Mouse (Mus musculus): ENCODE data around the gene Atxn7l1.

Atxn7l1 gene

DNA sequence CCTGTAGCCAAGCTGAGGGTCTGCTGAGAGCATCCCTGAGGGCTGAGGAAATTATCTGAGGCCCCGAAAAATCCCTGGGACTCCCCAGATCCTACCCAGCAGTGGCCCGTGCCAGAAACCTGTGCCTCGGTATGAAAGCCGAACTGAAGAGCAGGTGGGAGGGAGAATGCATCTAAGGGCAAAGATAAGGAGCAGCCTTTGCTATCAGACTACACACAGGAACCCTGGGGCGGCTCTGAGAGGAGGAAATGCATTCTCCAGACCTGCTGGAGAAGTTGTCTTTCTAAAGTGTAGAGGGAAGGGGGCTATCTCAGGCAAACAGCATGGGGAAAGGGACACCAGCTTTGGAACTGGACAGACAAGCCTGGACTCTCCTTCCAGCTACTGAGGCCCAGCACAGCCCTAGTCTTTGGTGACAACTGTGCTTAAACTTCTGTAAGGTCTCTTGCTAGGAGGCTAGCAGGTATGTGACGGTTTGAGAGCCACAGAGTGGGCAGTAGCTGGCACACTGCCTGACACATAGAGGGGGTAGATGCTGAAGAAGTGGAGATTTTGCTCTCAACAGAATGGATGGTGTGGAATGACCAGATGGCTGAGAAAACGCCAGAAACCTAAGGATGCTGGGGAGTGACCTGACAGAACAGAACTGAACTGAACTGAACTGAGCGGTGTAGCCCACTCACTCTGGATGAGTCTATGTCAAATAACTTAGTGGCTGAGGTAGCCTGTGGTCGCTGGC is 170.5 kb downstream of the Atxn7l1 start:
- DNase-seq (ENCODE audit: extremely low spot score, low spot score), result no peak

GRCm38 (mm10) chr12:33322547-33322946 is 175.1 kb downstream of the Atxn7l1 start:
- DNase-seq (ENCODE audit: extremely low spot score, low spot score), result no peak

DNA sequence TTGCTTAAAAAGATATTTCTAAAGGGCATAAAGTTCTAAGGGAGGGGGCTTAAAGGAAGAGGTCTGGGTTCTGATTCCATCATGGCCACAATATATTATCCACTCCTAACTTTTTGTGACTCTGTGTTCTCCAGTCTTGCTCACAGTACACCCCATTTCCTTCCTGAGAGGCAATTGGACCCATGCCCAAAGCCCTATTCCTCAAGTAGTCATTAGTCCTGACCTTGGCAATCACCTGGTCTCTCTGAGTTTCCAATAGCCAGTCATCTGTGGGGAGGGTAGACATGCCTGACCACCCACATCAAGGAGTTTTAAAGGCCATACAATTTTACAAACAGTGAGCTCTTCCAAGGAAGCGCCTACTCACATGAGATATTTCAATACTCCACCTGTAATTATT is 176.3 kb downstream of the Atxn7l1 start:
- DNase-seq (ENCODE audit: extremely low spot score, low spot score), result no peak

GRCm38 (mm10) chr12:33325424-33325823 is 177.9 kb downstream of the Atxn7l1 start:
- no peak for DNase-seq (ENCODE audit: extremely low spot score, low spot score)

- DNase-seq (ENCODE audit: extremely low spot score, low spot score), result no peak
Measured at GRCm38 (mm10) chr12:33332046-33332445, 184.6 kb downstream of the Atxn7l1 start.

DNA sequence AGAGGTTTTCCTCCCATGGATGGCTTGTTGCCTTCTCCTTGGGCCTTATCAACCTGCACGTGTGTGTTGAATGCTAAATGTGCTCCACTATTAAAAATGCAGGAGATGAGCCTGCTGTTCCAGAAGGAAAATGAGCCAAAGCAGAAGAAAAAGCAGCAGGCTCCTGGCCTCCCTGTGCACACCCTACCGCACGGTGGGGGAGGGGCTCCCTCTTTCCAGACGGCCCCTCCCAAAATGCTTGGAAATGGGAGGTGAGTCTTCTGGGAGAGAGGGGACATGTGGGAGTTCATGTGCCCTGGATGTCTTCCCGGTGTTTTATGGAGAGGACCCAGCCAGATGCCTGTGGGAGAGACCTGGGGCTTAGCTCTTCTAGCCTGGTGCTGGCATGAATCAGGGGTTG is 185.3 kb downstream of the Atxn7l1 start:
- no peak for DNase-seq (ENCODE audit: extremely low spot score, low spot score)

DNA sequence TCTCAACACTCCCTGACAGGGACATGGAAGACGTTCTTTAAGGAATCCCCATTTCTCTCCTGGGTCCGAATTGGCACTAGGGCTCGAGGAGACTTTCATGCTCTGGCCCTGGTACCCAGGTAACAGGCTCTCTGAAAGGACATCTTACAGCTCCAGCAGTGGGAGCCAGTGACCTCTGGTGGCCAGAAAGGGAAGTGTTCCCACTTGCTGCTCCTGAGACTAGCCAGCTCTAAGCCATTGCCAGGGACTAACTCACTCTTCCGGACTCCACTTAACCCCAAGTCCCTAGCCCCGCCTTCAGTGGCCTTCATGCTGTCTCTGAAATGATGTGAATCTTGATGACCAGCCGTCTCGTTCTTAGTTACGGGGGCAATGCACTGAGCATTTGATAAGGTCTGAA is 186.4 kb downstream of the Atxn7l1 start:
- peak; percentile 86 for DNase-seq (ENCODE audit: extremely low spot score, low spot score)

GRCm38 (mm10) chr12:33334511-33334910 is 187.0 kb downstream of the Atxn7l1 start:
- no peak for DNase-seq (ENCODE audit: extremely low spot score, low spot score)

- DNase-seq (ENCODE audit: extremely low spot score, low spot score), result no peak
Measured at GRCm38 (mm10) chr12:33334951-33335350, 187.5 kb downstream of the Atxn7l1 start.

DNA sequence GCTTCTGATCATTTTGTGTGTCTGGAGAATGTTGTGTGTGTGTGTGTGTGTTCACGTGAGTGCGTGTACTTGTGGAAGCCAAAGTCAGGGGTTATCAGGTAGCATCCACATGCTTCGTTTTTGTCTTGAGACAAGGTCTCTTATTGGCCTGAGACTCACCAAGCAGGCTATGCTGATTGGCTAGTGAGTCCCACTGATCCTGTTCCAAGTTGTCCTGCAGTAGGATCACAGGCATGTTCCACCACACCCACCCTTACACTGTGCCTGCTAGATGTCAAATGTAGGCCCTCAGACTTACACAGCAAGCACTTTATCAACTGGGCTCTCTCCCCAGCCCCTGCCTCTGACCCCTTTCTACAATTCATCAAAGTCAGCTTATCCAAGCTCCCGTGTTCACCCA is 187.9 kb downstream of the Atxn7l1 start:
- DNase-seq (ENCODE audit: extremely low spot score, low spot score), result no peak

GRCm38 (mm10) chr12:33336561-33337125 is 189.2 kb downstream of the Atxn7l1 start:
- DNase-seq (ENCODE audit: extremely low spot score, low spot score), result no peak

DNA sequence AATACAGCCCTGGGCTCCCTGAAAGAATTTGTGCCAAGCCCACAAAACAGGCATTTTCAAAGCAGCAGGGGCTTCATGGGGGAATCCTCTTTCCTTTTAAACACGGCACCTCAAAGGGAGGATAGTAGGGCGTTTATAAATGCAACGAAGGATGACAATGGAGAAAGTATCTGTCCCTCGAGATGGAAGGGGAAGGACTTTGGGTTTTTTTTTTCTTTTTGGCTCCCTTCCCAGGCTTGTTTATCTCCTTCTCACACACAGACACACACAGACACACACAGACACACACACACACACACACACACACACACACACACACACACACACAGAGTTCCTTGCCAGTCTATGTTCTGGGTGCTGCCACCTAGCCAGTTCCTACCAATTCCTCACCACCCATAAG is 189.8 kb downstream of the Atxn7l1 start:
- DNase-seq (ENCODE audit: extremely low spot score, low spot score), result no peak

DNA sequence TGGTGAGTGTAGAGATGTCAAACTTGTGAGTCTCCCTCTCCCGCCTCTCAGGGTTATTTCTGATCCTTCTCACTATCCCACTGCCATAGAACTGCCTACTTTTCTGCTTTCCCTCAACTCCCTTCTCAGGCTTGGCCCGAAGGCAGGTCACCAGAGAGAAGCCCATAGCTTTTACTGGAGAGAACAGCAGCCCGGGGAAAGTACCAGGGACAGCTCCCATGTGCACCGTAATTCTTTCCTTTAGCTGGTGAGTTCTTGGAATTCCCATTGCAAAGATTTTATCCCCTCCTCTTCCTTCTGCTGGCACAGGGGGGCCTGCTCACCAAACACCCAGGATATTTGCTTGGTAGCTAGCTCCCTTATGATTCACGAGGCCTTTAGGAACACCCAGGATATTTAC is 190.7 kb downstream of the Atxn7l1 start:
- DNase-seq (ENCODE audit: extremely low spot score, low spot score), result no peak

GRCm38 (mm10) chr12:33339822-33340221 is 192.3 kb downstream of the Atxn7l1 start:
- no peak for DNase-seq (ENCODE audit: extremely low spot score, low spot score)

DNA sequence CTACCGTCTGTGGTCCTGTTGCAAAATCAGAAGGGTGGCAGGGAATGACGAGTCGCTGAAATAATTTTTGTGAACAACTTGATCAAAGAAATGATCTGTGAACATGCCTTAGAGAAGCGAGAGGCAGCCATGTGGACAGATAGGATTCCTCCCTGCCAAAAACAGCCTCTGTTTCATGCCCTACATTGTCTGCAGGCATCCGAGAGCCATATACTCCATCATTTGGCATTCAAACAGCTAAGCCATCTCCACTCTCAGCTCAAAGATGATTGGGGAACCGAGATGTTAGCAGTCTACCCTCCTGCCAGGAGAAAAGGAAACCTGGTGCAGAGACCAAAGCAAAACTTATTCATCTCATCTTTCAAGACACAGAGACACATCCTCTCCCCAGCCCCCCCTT is 193.2 kb downstream of the Atxn7l1 start:
- no peak for DNase-seq (ENCODE audit: extremely low spot score, low spot score)

- no peak for DNase-seq (ENCODE audit: extremely low spot score, low spot score)
Measured at GRCm38 (mm10) chr12:33341351-33341892, 193.9 kb downstream of the Atxn7l1 start.

GRCm38 (mm10) chr12:33344970-33345772 is 197.7 kb downstream of the Atxn7l1 start:
- DNase-seq (ENCODE audit: extremely low spot score, low spot score), result peak; percentile 50

GRCm38 (mm10) chr12:33345773-33346435 is 198.4 kb downstream of the Atxn7l1 start:
- DNase-seq (ENCODE audit: extremely low spot score, low spot score), result peak; percentile 43

GRCm38 (mm10) chr12:33352671-33353070 is 205.2 kb downstream of the Atxn7l1 start:
- no peak for DNase-seq (ENCODE audit: extremely low spot score, low spot score)

- no peak for DNase-seq (ENCODE audit: extremely low spot score, low spot score)
Measured at GRCm38 (mm10) chr12:33358345-33358744, 210.9 kb downstream of the Atxn7l1 start.

- no peak for DNase-seq (ENCODE audit: extremely low spot score, low spot score)
Measured at GRCm38 (mm10) chr12:33359209-33359608, 211.7 kb downstream of the Atxn7l1 start.

Data from neural tube, embryonic 10.5 days (tissue).